Mouse (Mus musculus) retina, embryonic 14.5 days (tissue): ENCODE measurements around the gene Tnp1.

Source experiments
- DNase-seq: peaks from one replicate; pipeline ENCODE4 v3.0.0-alpha.2; 2015; ENCODE audit warnings: low spot score

The Tnp1 gene

GRCm38 (mm10) chr1:73015731-73016130 lies at the start of gene Tnp1:
Gene Tnp1 (minus strand): TSS chr1:73015909.
- DNase-seq: no peak

GRCm38 (mm10) chr1:73064336-73064735 lies 48.6 kb upstream of the Tnp1 start:
- DNase-seq: no peak

GRCm38 (mm10) chr1:73061491-73062233 lies 46.0 kb upstream of the Tnp1 start:
- DNase-seq: no peak

GRCm38 (mm10) chr1:73060271-73060670 lies 44.6 kb upstream of the Tnp1 start:
- peak; percentile 47 for DNase-seq

- no peak for DNase-seq
Measured at GRCm38 (mm10) chr1:73056266-73057001, 40.7 kb upstream of the Tnp1 start.

- DNase-seq: peak; percentile 23
Measured at GRCm38 (mm10) chr1:73055820-73056219, 40.1 kb upstream of the Tnp1 start.

- DNase-seq: peak; percentile 77
Measured at GRCm38 (mm10) chr1:73055206-73055605, 39.5 kb upstream of the Tnp1 start.

GRCm38 (mm10) chr1:73053545-73054326 lies 38.0 kb upstream of the Tnp1 start:
- peak; percentile 31 for DNase-seq

GRCm38 (mm10) chr1:73046896-73047672 lies 31.4 kb upstream of the Tnp1 start:
- no peak for DNase-seq

- peak; percentile 43 for DNase-seq
Measured at GRCm38 (mm10) chr1:73045948-73046685, 30.4 kb upstream of the Tnp1 start.

- DNase-seq: no peak
Measured at GRCm38 (mm10) chr1:73043671-73044070, 28.0 kb upstream of the Tnp1 start.

- no peak for DNase-seq
Measured at GRCm38 (mm10) chr1:73040691-73041425, 25.1 kb upstream of the Tnp1 start.

- no peak for DNase-seq
Measured at GRCm38 (mm10) chr1:73038532-73038931, 22.8 kb upstream of the Tnp1 start.

GRCm38 (mm10) chr1:73036536-73036935 lies 20.8 kb upstream of the Tnp1 start:
- no peak for DNase-seq

GRCm38 (mm10) chr1:73035726-73036125 lies 20.0 kb upstream of the Tnp1 start:
- DNase-seq: no peak

GRCm38 (mm10) chr1:73032491-73032890 lies 16.8 kb upstream of the Tnp1 start:
- DNase-seq: no peak

GRCm38 (mm10) chr1:73028741-73029140 lies 13.0 kb upstream of the Tnp1 start:
- no peak for DNase-seq

GRCm38 (mm10) chr1:73027381-73027780 lies 11.7 kb upstream of the Tnp1 start:
- DNase-seq: no peak

GRCm38 (mm10) chr1:73026786-73027299 lies 11.1 kb upstream of the Tnp1 start:
- no peak for DNase-seq

- DNase-seq: no peak
Measured at GRCm38 (mm10) chr1:73026157-73026556, 10.4 kb upstream of the Tnp1 start.
